ENCODE assay signal across 23 mouse cellular contexts in the genomic region with DNA sequence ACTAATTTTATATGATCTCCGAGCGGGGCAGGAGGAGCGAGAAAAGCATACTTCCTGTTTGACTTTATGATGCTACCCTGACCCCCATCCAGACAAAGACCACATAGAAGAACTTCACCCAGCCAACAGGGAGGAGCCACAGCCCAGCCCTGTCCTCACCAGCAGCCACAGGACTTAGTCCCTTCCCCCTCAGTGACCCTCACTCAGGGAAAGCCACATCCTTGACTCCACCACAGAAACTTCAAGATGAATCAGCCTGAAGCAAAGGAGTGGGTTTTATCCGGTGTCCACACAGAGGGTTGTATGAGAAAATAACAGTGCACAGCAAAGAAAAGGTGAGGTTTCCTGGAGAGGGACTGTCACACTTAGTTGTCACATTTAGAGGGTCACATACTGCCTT.
DNase-seq lines count a peak whose midpoint lies in the region; ATAC-seq lines count a peak whose summit lies in the region.
"Had no signal": no experiment of that assay in that cellular context is flagged by ENCODE, and none has a peak within 500 bp of the region (broad histone marks: within the 10 kb centered on the region; RNA-seq: fewer than 3 reads in every experiment).

No protein-coding gene starts in this region.

- H3K36me3 ChIP-seq in embryonic facial prominence, embryonic 14.5 days (ENCODE audit: control insufficient read depth, insufficient read depth, low read length): no peaks in the 10 kb centered on the region
- no peaks in the 10 kb centered on the region for H3K36me3 ChIP-seq in embryonic facial prominence, embryonic 10.5 days (replicated peaks)
- no peaks in the 10 kb centered on the region for H3K36me3 ChIP-seq in megakaryocyte, embryonic 14.5 days (replicated peaks; ENCODE audit: low read length)
- H3K36me3 ChIP-seq in liver, embryonic 11.5 days (ENCODE audit: control insufficient read depth, insufficient read depth, low read length): no peaks in the 10 kb centered on the region
- H3K36me3 ChIP-seq: forebrain, embryonic 12.5 days; lung, embryonic 15.5 days; midbrain, embryonic 12.5 days; neural tube, embryonic 12.5 days had no signal

- no peak overlapping the region for H3K27ac ChIP-seq in embryonic facial prominence, embryonic 14.5 days (replicated peaks; ENCODE audit: low read depth, low read length)
- no peak overlapping the region for H3K27ac ChIP-seq in embryonic facial prominence, embryonic 10.5 days (replicated peaks)
- H3K27ac ChIP-seq in liver, embryonic 11.5 days (ENCODE audit: low read depth, low read length): no peak overlapping the region
- H3K27ac ChIP-seq: forebrain, embryonic 12.5 days; hindbrain, postnatal 0 days; liver, embryonic 14.5 days; lung, embryonic 15.5 days; midbrain, embryonic 12.5 days; neural tube, embryonic 12.5 days had no signal

- H3K9me3 ChIP-seq in embryonic facial prominence, embryonic 14.5 days (ENCODE audit: control insufficient read depth, low read length): no peaks in the 10 kb centered on the region
- H3K9me3 ChIP-seq in embryonic facial prominence, embryonic 10.5 days: no peaks in the 10 kb centered on the region
- H3K9me3 ChIP-seq in megakaryocyte, embryonic 14.5 days: no peaks in the 10 kb centered on the region
- H3K9me3 ChIP-seq in liver, embryonic 11.5 days (ENCODE audit: control insufficient read depth, low read length): no peaks in the 10 kb centered on the region
- H3K9me3 ChIP-seq: forebrain, embryonic 12.5 days; lung, embryonic 15.5 days; midbrain, embryonic 12.5 days; neural tube, embryonic 12.5 days had no signal

- no peaks in the 10 kb centered on the region for H3K27me3 ChIP-seq in embryonic facial prominence, embryonic 14.5 days (replicated peaks; ENCODE audit: control insufficient read depth, insufficient read depth, low read length)
- H3K27me3 ChIP-seq in embryonic facial prominence, embryonic 10.5 days (replicated peaks; ENCODE audit: low read depth, poor library complexity, severe bottlenecking): peaks cover 25% of the 10 kb centered on the region
- H3K27me3 ChIP-seq in megakaryocyte, embryonic 14.5 days (replicated peaks): no peaks in the 10 kb centered on the region
- no peaks in the 10 kb centered on the region for H3K27me3 ChIP-seq in liver, embryonic 11.5 days (replicated peaks; ENCODE audit: control insufficient read depth, insufficient read depth, low read length)
- H3K27me3 ChIP-seq: lung, embryonic 15.5 days; neural tube, embryonic 12.5 days had no signal

- no peak overlapping the region for H3K4me3 ChIP-seq in embryonic facial prominence, embryonic 14.5 days (ENCODE audit: low read depth, low read length)
- no peak overlapping the region for H3K4me3 ChIP-seq in embryonic facial prominence, embryonic 10.5 days
- H3K4me3 ChIP-seq in megakaryocyte, embryonic 14.5 days (replicated peaks): peak overlapping the region; percentile 72
- no peak overlapping the region for H3K4me3 ChIP-seq in liver, embryonic 11.5 days (ENCODE audit: low read depth, low read length)
- H3K4me3 ChIP-seq: forebrain, embryonic 12.5 days; lung, embryonic 15.5 days; midbrain, embryonic 12.5 days; neural tube, embryonic 12.5 days had no signal

- peaks cover 10% of the 10 kb centered on the region; the same call in 1 of the 2 replicates for H3K4me1 ChIP-seq in embryonic facial prominence, embryonic 14.5 days (ENCODE audit: control insufficient read depth, insufficient read depth, low read length)
- peaks cover 25% of the 10 kb centered on the region for H3K4me1 ChIP-seq in embryonic facial prominence, embryonic 10.5 days
- H3K4me1 ChIP-seq in megakaryocyte, embryonic 14.5 days: peaks cover 82% of the 10 kb centered on the region
- H3K4me1 ChIP-seq in liver, embryonic 11.5 days (replicated peaks; ENCODE audit: control insufficient read depth, insufficient read depth, low read length): peaks cover 9% of the 10 kb centered on the region; the same call in 1 of the 2 replicates
- H3K4me1 ChIP-seq: lung, embryonic 15.5 days had no signal

- H3K9ac ChIP-seq in embryonic facial prominence, embryonic 14.5 days (ENCODE audit: low read depth, low read length): no peak overlapping the region
- H3K9ac ChIP-seq in liver, embryonic 11.5 days (ENCODE audit: low read depth, low read length): no peak overlapping the region
- H3K9ac ChIP-seq: forebrain, embryonic 12.5 days; liver, embryonic 14.5 days; lung, embryonic 15.5 days; midbrain, embryonic 12.5 days; neural tube, embryonic 12.5 days had no signal

- peak; percentile 14 for DNase-seq in embryonic facial prominence, embryonic 14.5 days (ENCODE audit: low spot score)
- DNase-seq in embryonic facial prominence, embryonic 10.5 days (ENCODE audit: low spot score): no peak
- DNase-seq in CD4-positive, CD25-positive, alpha-beta regulatory T cell, adult 2 months (ENCODE audit: low read depth, low spot score): peak; percentile 27
- DNase-seq in lung, postnatal 10 days: no peak
- DNase-seq in liver, embryonic 11.5 days (ENCODE audit: low spot score): no peak
- DNase-seq in layer of hippocampus, postnatal 10 days (ENCODE audit: low spot score in 2 of 2): no peak
- DNase-seq: adrenal gland, postnatal 10 days; cerebellum, adult 2 months; cerebellum, postnatal 36 days; heart, postnatal 10 days; kidney, adult 18-20 months; kidney, postnatal 4 days; lung, postnatal 4 days; right cerebral cortex, postnatal 14 days had no signal

- H3K4me2 ChIP-seq in embryonic facial prominence, embryonic 14.5 days (ENCODE audit: low read depth, low read length): no peak overlapping the region
- H3K4me2 ChIP-seq in liver, embryonic 11.5 days: no peak overlapping the region
- H3K4me2 ChIP-seq: forebrain, embryonic 12.5 days; heart, embryonic 11.5 days; lung, embryonic 15.5 days; midbrain, embryonic 12.5 days; neural tube, embryonic 12.5 days had no signal

- no peak for ATAC-seq in embryonic facial prominence, embryonic 14.5 days (ENCODE audit: low read depth)
- peak; percentile 90 for ATAC-seq in common myeloid progenitor, adult 5-6 weeks (replicated peaks; ENCODE audit: low read depth, poor library complexity, severe bottlenecking)
- ATAC-seq in liver, embryonic 11.5 days (replicated peaks; ENCODE audit: low FRiP score): no peak
- ATAC-seq: hindbrain, postnatal 0 days had no signal

- WGBS in embryonic facial prominence, embryonic 14.5 days: 35% methylated on average over 4 of the region's 4 CpGs
- WGBS in embryonic facial prominence, embryonic 10.5 days: 54% methylated on average over 4 of the region's 4 CpGs
- WGBS in liver, embryonic 11.5 days: 35% methylated on average over 4 of the region's 4 CpGs

Comparison
In these comparisons a context has a peak if more than half of its experiments do, and no peak if none do; other contexts are left out.
1. DNase-seq: peak in embryonic facial prominence, embryonic 14.5 days (single experiment) and CD4-positive, CD25-positive, alpha-beta regulatory T cell, adult 2 months (single experiment); none in embryonic facial prominence, embryonic 10.5 days (single experiment), lung, postnatal 10 days (single experiment), liver, embryonic 11.5 days (single experiment) and layer of hippocampus, postnatal 10 days (0 of 2).